Mouse (Mus musculus) monocyte, adult 5-6 weeks (primary cell): ENCODE measurements at regions not wholly inside any gene's neighbourhood (a gene's known extent, or its start where the extent isn't known, plus 50 kb on each side); places are given as distances from the start of the nearest gene placed in this dataset.

ENCODE experiments used
- ATAC-seq: fragments of 153-309, 156-312 bp; replicated peaks from 2 replicates; pipeline ENCODE4 v1.8.0; 2017; ENCODE audit warnings: mild to moderate bottlenecking; ENCODE audit not compliant: low TSS enrichment, insufficient number of reproducible peaks, severe bottlenecking, poor library complexity, low FRiP score

GRCm38 (mm10) chr1:75678279-75678678 is 132.2 kb downstream of the Slc4a3 start:
- no peak for ATAC-seq

GRCm38 (mm10) chr1:75680366-75680765 is 134.3 kb downstream of the Slc4a3 start:
- ATAC-seq = no peak

- ATAC-seq = no peak
Measured at GRCm38 (mm10) chr1:75681913-75682312, 135.8 kb downstream of the Slc4a3 start.

- no peak for ATAC-seq
Measured at GRCm38 (mm10) chr1:75692781-75693180, 146.7 kb downstream of the Slc4a3 start.

- no peak for ATAC-seq
Measured at GRCm38 (mm10) chr1:75693231-75693914, 147.3 kb downstream of the Slc4a3 start.

GRCm38 (mm10) chr1:75704832-75705650 is 159.0 kb downstream of the Slc4a3 start:
- ATAC-seq = no peak

- ATAC-seq = no peak
Measured at GRCm38 (mm10) chr1:75706126-75706525, 160.1 kb downstream of the Slc4a3 start.

GRCm38 (mm10) chr1:75723431-75723830 is 177.4 kb downstream of the Slc4a3 start:
- ATAC-seq = no peak

- ATAC-seq = no peak
Measured at GRCm38 (mm10) chr1:75725329-75725728, 179.3 kb downstream of the Slc4a3 start.

GRCm38 (mm10) chr1:75728859-75729258 is 182.8 kb downstream of the Slc4a3 start:
- ATAC-seq = no peak

GRCm38 (mm10) chr1:75733791-75734190 is 187.7 kb downstream of the Slc4a3 start:
- no peak for ATAC-seq

GRCm38 (mm10) chr1:75738651-75739050 is 192.6 kb downstream of the Slc4a3 start:
- ATAC-seq = no peak

- ATAC-seq = no peak
Measured at GRCm38 (mm10) chr1:75749665-75750221, 203.7 kb downstream of the Slc4a3 start.

GRCm38 (mm10) chr1:75772131-75772530 is 226.1 kb downstream of the Slc4a3 start:
- no peak for ATAC-seq

GRCm38 (mm10) chr1:75773014-75773413 is 226.9 kb downstream of the Slc4a3 start:
- no peak for ATAC-seq

- no peak for ATAC-seq
Measured at GRCm38 (mm10) chr1:75778889-75779288, 232.8 kb downstream of the Slc4a3 start.

GRCm38 (mm10) chr1:75783206-75783605 is 237.1 kb downstream of the Slc4a3 start:
- no peak for ATAC-seq

- ATAC-seq = no peak
Measured at GRCm38 (mm10) chr1:75786173-75786820, 240.2 kb downstream of the Slc4a3 start.

- no peak for ATAC-seq
Measured at GRCm38 (mm10) chr1:75791509-75791908, 245.4 kb downstream of the Slc4a3 start.
